Mouse (Mus musculus) intestine, embryonic 15.5 days (tissue): ENCODE measurements around the gene Smad6. TPM values are rescaled to one million over a fixed set of nuclear protein-coding genes. Genes with fewer than 3 reads are reported as not detected.
A peak's percentile ranks its signal among the peaks of the same experiment; 100 is the strongest.

Experiments used
- ATAC-seq: fragments of 200-750 bp; cut with Nextera tagmentation; 2 replicates; pipeline ENCODE4 v1.8.0; 2017; ENCODE audit warnings: moderate TSS enrichment, moderate library complexity
- H3K27ac ChIP-seq: fragments of 300-500 bp; sonication (generic); 2 replicates; pipeline ENCODE4 v1.5.1; 2015; ENCODE audit warnings: mild to moderate bottlenecking, inconsistent platforms
- H3K27me3 ChIP-seq: fragments of 300-500 bp; sonication (generic); replicated peaks from 2 replicates; pipeline ENCODE4 v1.6.1; 2015; ENCODE audit warnings: inconsistent platforms
- H3K36me3 ChIP-seq: fragments of 300-500 bp; sonication (generic); 2 replicates; pipeline ENCODE4 v1.6.1; 2015; ENCODE audit warnings: inconsistent platforms
- H3K4me1 ChIP-seq: fragments of 300-500 bp; sonication (generic); replicated peaks from 2 replicates; pipeline ENCODE4 v1.6.1; 2015; ENCODE audit warnings: inconsistent platforms
- H3K4me2 ChIP-seq: fragments of 300-500 bp; sonication (generic); replicated peaks from 2 replicates; pipeline ENCODE4 v1.6.1; 2015; ENCODE audit warnings: mild to moderate bottlenecking, inconsistent platforms
- H3K4me3 ChIP-seq: fragments of 300-500 bp; sonication (generic); replicated peaks from 2 replicates; pipeline ENCODE4 v1.5.1; 2015; ENCODE audit warnings: inconsistent platforms
- H3K9ac ChIP-seq: fragments of 300-500 bp; sonication (generic); 2 replicates; pipeline ENCODE4 v1.6.1; 2015; ENCODE audit warnings: inconsistent platforms
- H3K9me3 ChIP-seq: fragments of 300-500 bp; sonication (generic); 2 replicates; pipeline ENCODE4 v1.6.1; 2016; ENCODE audit warnings: inconsistent platforms
- WGBS: fragments of 180-500 bp; shearing (Covaris S2); methylation state at CpG from one replicate; pipeline ENCODE4 v1.1.7; 2015; 5-methylcytosine and 5-hydroxymethylcytosine counted together
- polyA plus RNA-seq: library from polyadenylated mRNA; unstranded; fragments of >200 nt; fragmentation: Nextera tagmentation; extraction: Ambion mirVana; gene quantifications from 2 replicates; pipeline ENCODE4 v1.2.1, GENCODE M21; 2015

Gene Smad6
- polyA plus RNA-seq, 1 experiment from 2014 or later: 11.9 TPM

DNA sequence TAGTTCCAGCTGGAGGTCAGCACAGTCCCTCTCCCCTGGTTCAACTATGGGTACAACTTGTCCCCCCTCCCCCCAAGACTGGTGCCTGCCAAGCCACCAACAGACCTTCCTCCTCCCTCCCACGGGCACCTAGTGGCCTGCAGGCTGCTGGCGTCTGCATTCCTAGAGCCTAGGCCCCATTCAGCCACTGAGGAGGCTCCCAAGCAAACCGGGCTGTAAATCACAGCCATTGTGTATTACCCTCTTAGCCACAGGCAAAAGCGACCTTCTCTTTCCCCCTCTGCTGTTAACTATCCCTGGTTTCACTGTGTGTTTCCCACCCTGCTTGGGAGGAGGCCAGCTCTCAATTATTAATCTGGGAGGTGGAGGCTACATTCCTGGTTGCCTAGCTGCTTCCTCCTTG lies 56.3 kb downstream of the Smad6 start:
- peaks cover 85% of the 10 kb centered on the region for H3K4me1 ChIP-seq
- WGBS: 10% methylated on average over 4 of the region's 4 CpGs
- no peaks in the 10 kb centered on the region for H3K36me3 ChIP-seq
- ATAC-seq: no peak
- peak overlapping the region; percentile 48 for H3K27ac ChIP-seq
- no peaks in the 10 kb centered on the region for H3K27me3 ChIP-seq
- no peaks in the 10 kb centered on the region for H3K9me3 ChIP-seq
- H3K4me2 ChIP-seq: no peak overlapping the region
- H3K9ac ChIP-seq: no peak overlapping the region
- no peak overlapping the region for H3K4me3 ChIP-seq

DNA sequence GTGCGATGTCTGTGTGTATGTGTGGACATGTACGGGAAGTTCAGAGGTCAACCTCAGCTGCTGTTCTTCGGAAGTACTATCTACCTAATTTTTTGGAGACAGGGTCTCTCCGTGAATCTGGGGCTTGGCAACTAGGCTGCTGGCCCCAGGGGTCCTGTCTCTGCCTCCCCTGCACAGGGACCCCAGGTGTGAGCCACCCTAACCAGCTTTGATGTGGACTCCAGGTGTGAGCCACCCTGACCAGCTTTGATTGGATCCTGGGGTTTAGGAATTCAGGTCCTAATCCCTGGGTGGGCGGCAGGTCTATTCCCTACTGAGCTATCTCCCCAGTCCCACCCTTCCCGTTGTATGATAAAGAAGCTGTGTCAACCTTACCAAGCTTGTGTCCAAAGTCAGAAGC lies 60.0 kb downstream of the Smad6 start:
- H3K9me3 ChIP-seq: no peaks in the 10 kb centered on the region
- H3K27ac ChIP-seq: no peak overlapping the region
- H3K9ac ChIP-seq: no peak overlapping the region
- no peak overlapping the region for H3K4me3 ChIP-seq
- H3K27me3 ChIP-seq: no peaks in the 10 kb centered on the region
- peaks cover 85% of the 10 kb centered on the region for H3K4me1 ChIP-seq
- no peaks in the 10 kb centered on the region for H3K36me3 ChIP-seq
- ATAC-seq: no peak
- H3K4me2 ChIP-seq: no peak overlapping the region
- 69% methylated on average over 6 of the region's 6 CpGs for WGBS

DNA sequence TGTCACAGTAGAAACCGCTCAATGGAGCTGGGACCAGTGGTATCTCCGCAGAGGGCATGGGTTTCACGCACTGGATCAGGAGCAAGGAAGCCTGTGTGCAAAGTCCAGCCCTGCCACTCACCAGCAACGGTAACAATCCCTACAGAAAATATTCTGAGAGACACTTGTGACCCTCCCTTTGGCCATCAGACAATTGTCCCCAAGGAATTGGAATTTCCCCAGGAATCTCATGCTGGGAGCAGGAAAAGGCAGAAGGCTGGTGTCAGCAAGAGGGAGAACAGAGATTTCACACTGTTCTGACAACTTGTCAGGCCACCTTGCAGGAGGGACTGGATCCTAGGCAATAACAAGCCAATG lies 61.1 kb downstream of the Smad6 start:
- Histone ChIP-seq H3K9me3 (no peaks in the 10 kb centered on the region), H3K9ac (peak overlapping the region; percentile 28), H3K27me3 (no peaks in the 10 kb centered on the region), H3K36me3 (no peaks in the 10 kb centered on the region), H3K4me3 (no peak overlapping the region; the same call in 1 of the 2 replicates), H3K4me1 (peaks cover 77% of the 10 kb centered on the region), H3K27ac (peak overlapping the region; percentile 90), H3K4me2 (peak overlapping the region; percentile 49)
- WGBS: 24% methylated on average over 4 of the region's 4 CpGs
- no peak for ATAC-seq

- H3K4me2 ChIP-seq: peak overlapping the region; percentile 49
- ATAC-seq: peak; percentile 16
- H3K4me1 ChIP-seq: peaks cover 72% of the 10 kb centered on the region
Measured at GRCm38 (mm10) chr9:63959933-63960828, 61.7 kb downstream of the Smad6 start.

GRCm38 (mm10) chr9:63959129-63959932 lies 62.5 kb downstream of the Smad6 start:
- peak overlapping the region; percentile 32 for H3K9ac ChIP-seq

More at GRCm38 (mm10) chr9:63959933-63960828, 61.7 kb downstream of the Smad6 start:
- no peaks in the 10 kb centered on the region for H3K9me3 ChIP-seq
- 11% methylated on average over 21 of the region's 21 CpGs for WGBS
- peak overlapping the region; percentile 28 for H3K9ac ChIP-seq
- H3K27me3 ChIP-seq: no peaks in the 10 kb centered on the region
- no peaks in the 10 kb centered on the region for H3K36me3 ChIP-seq
- no peak overlapping the region; the same call in 1 of the 2 replicates for H3K4me3 ChIP-seq
- H3K27ac ChIP-seq: peak overlapping the region; percentile 90

DNA sequence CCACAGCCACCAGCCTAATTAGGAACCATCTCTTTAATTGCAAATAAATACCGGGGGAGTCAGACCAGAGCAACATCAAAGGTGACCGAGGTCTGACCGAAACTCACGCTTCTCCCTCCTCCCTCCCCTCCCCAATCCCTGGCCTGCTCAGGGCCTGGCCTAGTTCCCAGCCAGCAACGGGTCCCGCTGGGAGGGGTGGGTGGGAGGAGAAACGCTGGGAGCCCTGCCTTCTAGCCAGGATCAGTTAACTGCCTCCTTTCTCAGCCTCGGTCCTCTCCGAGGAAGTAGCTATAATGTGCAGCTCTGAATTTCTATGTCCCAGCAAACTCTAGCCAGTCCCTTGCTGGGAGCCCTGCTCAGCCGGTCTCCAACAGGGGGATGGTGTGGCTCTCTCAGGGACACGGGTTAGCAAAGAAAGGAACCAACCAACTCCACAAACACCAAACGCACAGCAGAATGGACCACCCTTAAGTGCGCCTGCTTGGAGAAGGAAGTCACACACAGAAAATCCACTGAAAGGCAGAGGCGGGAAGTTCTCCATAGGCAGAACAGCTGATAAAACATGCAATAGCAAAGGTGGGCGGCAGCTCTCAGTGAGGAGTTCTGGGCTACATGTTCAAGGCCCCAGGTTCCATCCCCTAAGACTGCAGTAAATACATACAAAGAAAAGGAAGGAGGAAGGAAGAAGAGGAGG lies 63.4 kb downstream of the Smad6 start:
- peaks cover 4% of the 10 kb centered on the region for H3K36me3 ChIP-seq
- ATAC-seq: peak; percentile 63
- WGBS: 8% methylated on average over 15 of the region's 15 CpGs
- H3K4me3 ChIP-seq: no peak overlapping the region
- peak overlapping the region; percentile 32 for H3K9ac ChIP-seq
- no peaks in the 10 kb centered on the region for H3K27me3 ChIP-seq
- peaks cover 55% of the 10 kb centered on the region for H3K4me1 ChIP-seq
- H3K4me2 ChIP-seq: peak overlapping the region; percentile 49
- H3K9me3 ChIP-seq: no peaks in the 10 kb centered on the region
- H3K27ac ChIP-seq: peak overlapping the region; percentile 90

More at GRCm38 (mm10) chr9:63959129-63959932, 62.5 kb downstream of the Smad6 start:
- peak overlapping the region; percentile 90 for H3K27ac ChIP-seq
- WGBS: 34% methylated on average over 17 of the region's 17 CpGs
- peak; percentile 60 for ATAC-seq
- H3K27me3 ChIP-seq: no peaks in the 10 kb centered on the region
- peaks cover 63% of the 10 kb centered on the region for H3K4me1 ChIP-seq
- H3K4me3 ChIP-seq: no peak overlapping the region
- peak overlapping the region; percentile 49 for H3K4me2 ChIP-seq
- H3K9me3 ChIP-seq: no peaks in the 10 kb centered on the region
- H3K36me3 ChIP-seq: no peaks in the 10 kb centered on the region

DNA sequence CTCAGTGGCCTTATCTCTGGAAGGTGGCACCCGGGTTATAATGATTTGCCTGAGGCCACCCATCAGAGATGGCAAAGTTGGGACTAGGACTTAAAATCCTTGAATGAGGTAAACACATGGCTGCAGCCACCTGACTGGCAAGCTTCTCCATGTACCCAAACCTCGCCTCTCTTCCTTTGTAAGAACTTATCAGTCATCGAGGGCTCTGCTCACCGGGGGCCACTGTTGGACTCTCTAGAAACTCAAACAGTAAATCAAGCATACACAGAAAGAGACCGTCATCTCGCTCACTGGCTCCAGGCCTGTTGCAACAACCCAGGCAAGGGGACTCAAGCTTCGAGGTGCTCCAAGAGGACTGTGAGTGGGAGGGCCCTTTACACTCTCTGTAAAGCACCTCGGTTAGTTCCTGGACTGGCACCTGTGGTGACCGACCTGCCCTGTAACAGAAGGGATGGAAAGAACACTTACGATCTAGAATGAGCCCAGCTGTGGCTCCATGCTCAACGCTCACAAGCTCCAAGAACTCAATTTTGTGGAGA lies 64.1 kb downstream of the Smad6 start:
- no peak overlapping the region for H3K4me3 ChIP-seq
- ATAC-seq: no peak
- H3K27me3 ChIP-seq: no peaks in the 10 kb centered on the region
- peaks cover 47% of the 10 kb centered on the region for H3K4me1 ChIP-seq
- peak overlapping the region; percentile 32; the same call in 1 of the 2 replicates for H3K9ac ChIP-seq
- 44% methylated on average over 11 of the region's 11 CpGs for WGBS
- H3K4me2 ChIP-seq: peak overlapping the region; percentile 49; the same call in 1 of the 2 replicates
- peak overlapping the region; percentile 90 for H3K27ac ChIP-seq
- H3K36me3 ChIP-seq: peaks cover 8% of the 10 kb centered on the region
- no peaks in the 10 kb centered on the region for H3K9me3 ChIP-seq

GRCm38 (mm10) chr9:63956052-63956451 lies 65.8 kb downstream of the Smad6 start:
- ATAC-seq: no peak
- H3K4me1 ChIP-seq: peaks cover 41% of the 10 kb centered on the region
- H3K27me3 ChIP-seq: no peaks in the 10 kb centered on the region

DNA sequence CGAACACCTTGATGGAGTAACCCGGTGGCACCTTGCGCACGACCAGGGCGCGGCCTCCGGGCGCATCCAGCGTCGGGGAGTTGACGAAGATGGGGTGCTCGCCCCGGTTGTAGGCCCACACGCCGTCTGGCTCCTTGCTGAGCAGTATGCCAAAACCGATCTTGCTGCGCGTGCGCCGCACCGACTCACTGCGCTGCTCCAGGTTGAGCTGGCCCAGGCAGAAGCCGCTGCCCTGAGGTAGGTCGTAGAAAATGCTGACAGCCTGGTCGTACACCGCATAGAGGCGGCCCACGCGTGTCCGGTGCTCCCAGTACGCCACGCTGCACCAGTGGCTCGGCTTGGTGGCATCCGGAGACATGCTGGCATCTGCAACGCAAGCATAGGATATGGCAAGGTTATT lies 68.2 kb downstream of the Smad6 start:
- no peak for ATAC-seq
- no peaks in the 10 kb centered on the region for H3K9me3 ChIP-seq
- no peak overlapping the region for H3K4me3 ChIP-seq
- no peaks in the 10 kb centered on the region for H3K27me3 ChIP-seq
- 79% methylated on average over 35 of the region's 35 CpGs for WGBS
- peaks cover 26% of the 10 kb centered on the region for H3K4me1 ChIP-seq
- no peak overlapping the region for H3K27ac ChIP-seq
- H3K4me2 ChIP-seq: no peak overlapping the region
- H3K9ac ChIP-seq: no peak overlapping the region
- H3K36me3 ChIP-seq: peaks cover 16% of the 10 kb centered on the region

More at GRCm38 (mm10) chr9:63956052-63956451, 65.8 kb downstream of the Smad6 start:
- Histone ChIP-seq H3K4me3 (no peak overlapping the region), H3K9ac (no peak overlapping the region), H3K4me2 (no peak overlapping the region), H3K36me3 (peaks cover 16% of the 10 kb centered on the region), H3K27ac (no peak overlapping the region), H3K9me3 (no peaks in the 10 kb centered on the region)
- WGBS: 36% methylated on average over 9 of the region's 9 CpGs

- Histone ChIP-seq H3K27me3 (no peaks in the 10 kb centered on the region), H3K4me2 (no peak overlapping the region), H3K9me3 (no peaks in the 10 kb centered on the region), H3K27ac (no peak overlapping the region), H3K9ac (no peak overlapping the region), H3K4me1 (peaks cover 15% of the 10 kb centered on the region), H3K36me3 (peaks cover 16% of the 10 kb centered on the region), H3K4me3 (no peak overlapping the region)
- no peak for ATAC-seq
- 88% methylated on average over 2 of the region's 2 CpGs for WGBS
Measured at GRCm38 (mm10) chr9:63952591-63952990, 69.3 kb downstream of the Smad6 start.

- no peaks in the 10 kb centered on the region for H3K9me3 ChIP-seq
- no peak overlapping the region for H3K9ac ChIP-seq
- peaks cover 16% of the 10 kb centered on the region for H3K36me3 ChIP-seq
- H3K27me3 ChIP-seq: no peaks in the 10 kb centered on the region
- no peak overlapping the region for H3K27ac ChIP-seq
- H3K4me2 ChIP-seq: no peak overlapping the region
- peak; percentile 48 for ATAC-seq
- 25% methylated on average over 4 of the region's 4 CpGs for WGBS
- peaks cover 9% of the 10 kb centered on the region for H3K4me1 ChIP-seq
- no peak overlapping the region for H3K4me3 ChIP-seq
Measured at GRCm38 (mm10) chr9:63950357-63950756, 71.5 kb downstream of the Smad6 start.
